Mouse (Mus musculus): Measurements from ENCODE around the gene Cpa2.

DNA sequence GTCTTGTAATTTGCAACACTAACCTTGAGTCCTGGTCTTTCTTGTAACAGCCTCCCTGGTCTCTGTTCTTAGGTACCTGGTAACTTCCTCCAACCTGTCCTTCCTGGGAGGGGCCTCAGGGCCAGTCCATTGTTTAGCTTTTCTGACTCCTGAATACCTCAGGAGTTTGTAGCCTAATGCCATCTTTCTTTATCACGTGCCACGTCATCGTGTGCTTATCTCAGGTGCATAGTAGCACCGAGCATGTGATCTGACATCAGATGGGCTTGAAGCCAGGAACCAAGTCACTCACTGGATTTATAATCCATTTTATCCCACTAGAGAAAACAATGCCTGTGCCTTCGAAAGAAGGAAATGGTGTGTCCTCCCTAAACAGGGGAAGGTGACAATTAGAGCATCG, 22.2 kb downstream of the Cpa2 start:
- no peak for TF ChIP-seq CTCF (IDR thresholded peaks at IDR 0.05; ENCODE audit: low read depth, low read length)
- TF ChIP-seq POLR2AphosphoS5 (IDR thresholded peaks at IDR 0.05; ENCODE audit: insufficient replicate concordance, low read depth, low read length): no peak
